9 mouse cellular contexts compared by ENCODE assay signal in genomic region chr11:69096360-69096986, GRCm38 (mm10). TPM values are rescaled to one million over a fixed set of nuclear protein-coding genes. Genes with fewer than 3 reads are reported as not detected.
DNase-seq lines count a peak whose midpoint lies in the region; ATAC-seq and TF ChIP-seq lines count a peak whose summit lies in the region.
"Had no signal": no experiment of that assay in that cellular context is flagged by ENCODE, and none has a peak within 500 bp of the region (broad histone marks: within the 10 kb centered on the region; RNA-seq: fewer than 3 reads in every experiment).

No protein-coding gene starts in this region.

- no peak for TF ChIP-seq CTCF in cerebellum, adult 2 months (IDR thresholded peaks at IDR 0.05; ENCODE audit: borderline replicate concordance, insufficient read depth, low read depth, low read length)
- no peak for TF ChIP-seq CTCF in spleen, adult 2 months (IDR thresholded peaks at IDR 0.05; ENCODE audit: extremely low read depth, insufficient read depth, insufficient read length, insufficient replicate concordance)

- H3K4me1 ChIP-seq in cerebellum, adult 2 months (ENCODE audit: control insufficient read depth, insufficient read depth, low read length), result peaks cover 22% of the 10 kb centered on the region
- H3K4me1 ChIP-seq in spleen, adult 2 months (ENCODE audit: control insufficient read depth, insufficient read depth, insufficient read length), result peaks cover 25% of the 10 kb centered on the region
- H3K4me1 ChIP-seq in limb, embryonic 15.5 days, result peaks cover 58% of the 10 kb centered on the region
- H3K4me1 ChIP-seq in stomach, embryonic 16.5 days (ENCODE audit: control insufficient read depth, insufficient read depth, low read length), result peaks cover 41% of the 10 kb centered on the region

- peak overlapping the region; percentile 90 for H3K4me2 ChIP-seq in limb, embryonic 15.5 days
- peak overlapping the region; percentile 96 for H3K4me2 ChIP-seq in stomach, embryonic 16.5 days (ENCODE audit: low read depth, low read length)

- peak overlapping the region; percentile 61 for H3K9ac ChIP-seq in limb, embryonic 15.5 days
- H3K9ac ChIP-seq in stomach, embryonic 16.5 days (ENCODE audit: low read length), result peak overlapping the region; percentile 76

- TF ChIP-seq POLR2A in cerebellum, adult 2 months (IDR thresholded peaks at IDR 0.05; ENCODE audit: borderline replicate concordance, insufficient read depth, low read length), result no peak
- no peak for TF ChIP-seq POLR2A in spleen, adult 2 months (IDR thresholded peaks at IDR 0.05; ENCODE audit: low read depth, low read length)

- H3K27ac ChIP-seq in cerebellum, adult 2 months (ENCODE audit: insufficient read depth, low read length), result peak overlapping the region; percentile 85
- peak overlapping the region; percentile 90 for H3K27ac ChIP-seq in spleen, adult 2 months (ENCODE audit: insufficient read depth, low read length)
- peak overlapping the region; percentile 96 for H3K27ac ChIP-seq in limb, embryonic 15.5 days
- H3K27ac ChIP-seq in stomach, embryonic 16.5 days (ENCODE audit: low read length), result peak overlapping the region; percentile 96

- H3K27me3 ChIP-seq in cerebellum, adult 2 months (ENCODE audit: control insufficient read depth, insufficient read depth, low read length), result no peaks in the 10 kb centered on the region
- no peaks in the 10 kb centered on the region for H3K27me3 ChIP-seq in spleen, adult 2 months (ENCODE audit: control insufficient read depth, insufficient read depth, low read length)
- no peaks in the 10 kb centered on the region for H3K27me3 ChIP-seq in limb, embryonic 15.5 days
- H3K27me3 ChIP-seq in stomach, embryonic 16.5 days (ENCODE audit: control insufficient read depth, insufficient read depth, low read length), result no peaks in the 10 kb centered on the region

- peaks cover 8% of the 10 kb centered on the region for H3K36me3 ChIP-seq in spleen, adult 2 months (ENCODE audit: control insufficient read depth, insufficient read depth, low read length)
- peaks cover 23% of the 10 kb centered on the region for H3K36me3 ChIP-seq in limb, embryonic 15.5 days
- H3K36me3 ChIP-seq in stomach, embryonic 16.5 days (ENCODE audit: control insufficient read depth, insufficient read depth, low read length), result peaks cover 10% of the 10 kb centered on the region; the same call in 1 of the 2 replicates

- no peaks in the 10 kb centered on the region for H3K9me3 ChIP-seq in limb, embryonic 15.5 days
- H3K9me3 ChIP-seq in stomach, embryonic 16.5 days (replicated peaks; ENCODE audit: control insufficient read depth, low read length), result no peaks in the 10 kb centered on the region

- H3K4me3 ChIP-seq in cerebellum, adult 2 months (replicated peaks; ENCODE audit: insufficient read depth, low read depth, low read length), result peak overlapping the region; percentile 83
- H3K4me3 ChIP-seq in spleen, adult 2 months (ENCODE audit: extremely low read depth, insufficient read depth, insufficient read length), result peak overlapping the region; percentile 27
- peak overlapping the region; percentile 64 for H3K4me3 ChIP-seq in limb, embryonic 15.5 days
- peak overlapping the region; percentile 57 for H3K4me3 ChIP-seq in stomach, embryonic 16.5 days (replicated peaks; ENCODE audit: low read length)

- ATAC-seq in limb, embryonic 15.5 days (ENCODE audit: insufficient number of reproducible peaks, low FRiP score, low TSS enrichment, low read depth), result peak; percentile 0; the same call in 1 of the 2 replicates
- no peak for ATAC-seq in stomach, embryonic 16.5 days (ENCODE audit: insufficient read depth, low FRiP score)
- ATAC-seq in activated CD4-positive, CD25-positive, alpha-beta regulatory T cell, adult 4 months, result no peak

- DNase-seq in cerebellum, adult 2 months, result no peak
- no peak for DNase-seq in cerebellum, postnatal 4 days (ENCODE audit: low spot score in 2 of 2)
- DNase-seq in spleen, adult 2 months (ENCODE audit: low read depth in 1 of 2, low spot score in 2 of 2), result no peak
- DNase-seq in spleen, adult 18-20 months, result no peak
- DNase-seq in adrenal gland, adult 18-20 months (ENCODE audit: low spot score in 2 of 2), result no peak

- 11% methylated on average over 9 of the region's 9 CpGs for WGBS in cerebellum, adult 2 months
- WGBS in spleen, adult 2 months, result 16% methylated on average over 9 of the region's 9 CpGs
- WGBS in limb, embryonic 15.5 days, result 6% methylated on average over 9 of the region's 9 CpGs
- 6% methylated on average over 9 of the region's 9 CpGs for WGBS in stomach, embryonic 16.5 days

RNA-seq across cellular contexts. Expression of gene Per1, which starts 1.5 kb away (rescaled TPM):
- polyA plus RNA-seq in cerebellum, adult 2 months (2012; rRNA removed), result 34.4 and 37.2 TPM in 2 replicates
- polyA plus RNA-seq in spleen, adult 2 months (2012; rRNA removed), result 23.3 and 25.7 TPM in 2 replicates
- polyA plus RNA-seq in limb, embryonic 15.5 days (2015; fragmentation: Nextera tagmentation; extraction: Ambion mirVana), result 24.3 and 28.9 TPM in 2 replicates
- 21.8 and 22.3 TPM in 2 replicates for polyA plus RNA-seq in stomach, embryonic 16.5 days (2015; fragmentation: Nextera tagmentation; extraction: Ambion mirVana)
- polyA plus RNA-seq in activated CD4-positive, CD25-positive, alpha-beta regulatory T cell, adult 4 months (2017; shearing (Covaris generic)), result 1 to 10 TPM; 4.5 to 6.7 TPM
- total RNA-seq in adrenal gland, adult 18-20 months (2021), result 10 to 100 TPM; 66.6 to 77.7 TPM

RNA-seq across cellular contexts. Expression of gene Vamp2, which starts 8.2 kb away (rescaled TPM):
- 672 and 700 TPM in 2 replicates for polyA plus RNA-seq in cerebellum, adult 2 months (2012; rRNA removed)
- 94.2 and 95.7 TPM in 2 replicates for polyA plus RNA-seq in spleen, adult 2 months (2012; rRNA removed)
- polyA plus RNA-seq in limb, embryonic 15.5 days (2015; fragmentation: Nextera tagmentation; extraction: Ambion mirVana), result 95.0 and 103 TPM in 2 replicates
- 79.9 and 88.5 TPM in 2 replicates for polyA plus RNA-seq in stomach, embryonic 16.5 days (2015; fragmentation: Nextera tagmentation; extraction: Ambion mirVana)
- 10 to 100 TPM; 27.6 to 27.9 TPM for polyA plus RNA-seq in activated CD4-positive, CD25-positive, alpha-beta regulatory T cell, adult 4 months (2017; shearing (Covaris generic))
- total RNA-seq in adrenal gland, adult 18-20 months (2021), result 100 to 1,000 TPM; 106 to 137 TPM

RNA-seq across cellular contexts. Expression of gene Hes7, which starts 23.7 kb away (rescaled TPM):
- 0.44 and 0.59 TPM in 2 replicates for polyA plus RNA-seq in cerebellum, adult 2 months (2012; rRNA removed)
- polyA plus RNA-seq in spleen, adult 2 months (2012; rRNA removed), result 0.44 and 0.55 TPM in 2 replicates
- 0.58 and 0.68 TPM in 2 replicates for polyA plus RNA-seq in limb, embryonic 15.5 days (2015; fragmentation: Nextera tagmentation; extraction: Ambion mirVana)
- 0.40 and 0.69 TPM in 2 replicates for polyA plus RNA-seq in stomach, embryonic 16.5 days (2015; fragmentation: Nextera tagmentation; extraction: Ambion mirVana)
- polyA plus RNA-seq in activated CD4-positive, CD25-positive, alpha-beta regulatory T cell, adult 4 months (2017; shearing (Covaris generic)), result not detected
- total RNA-seq in adrenal gland, adult 18-20 months (2021), result under 1 TPM in 1 of 2 experiments, not detected in 1; 0.26 TPM
- total RNA-seq: common myeloid progenitor, adult 5-6 weeks had no signal

RNA-seq across cellular contexts. Expression of gene Tmem107, which starts 25.9 kb away (rescaled TPM):
- polyA plus RNA-seq in cerebellum, adult 2 months (2012; rRNA removed), result 13.4 and 15.8 TPM in 2 replicates
- polyA plus RNA-seq in spleen, adult 2 months (2012; rRNA removed), result 7.0 and 14.6 TPM in 2 replicates
- polyA plus RNA-seq in limb, embryonic 15.5 days (2015; fragmentation: Nextera tagmentation; extraction: Ambion mirVana), result 64.8 and 65.5 TPM in 2 replicates
- 58.2 and 62.1 TPM in 2 replicates for polyA plus RNA-seq in stomach, embryonic 16.5 days (2015; fragmentation: Nextera tagmentation; extraction: Ambion mirVana)
- 1 to 10 TPM; 4.4 to 7.1 TPM for polyA plus RNA-seq in activated CD4-positive, CD25-positive, alpha-beta regulatory T cell, adult 4 months (2017; shearing (Covaris generic))
- 10 to 100 TPM in 1 of 2 experiments, 1 to 10 TPM in 1; 8.1 to 11.9 TPM for total RNA-seq in adrenal gland, adult 18-20 months (2021)

RNA-seq across cellular contexts. Expression of gene 9130213A22Rik, which starts 25.9 kb away (rescaled TPM):
- polyA plus RNA-seq in cerebellum, adult 2 months (2012; rRNA removed), result 1.3 and 1.4 TPM in 2 replicates
- 0.40 and 0.69 TPM in 2 replicates for polyA plus RNA-seq in spleen, adult 2 months (2012; rRNA removed)
- polyA plus RNA-seq in limb, embryonic 15.5 days (2015; fragmentation: Nextera tagmentation; extraction: Ambion mirVana), result 0.40 and 0.49 TPM in 2 replicates
- 0.27 and 0.61 TPM in 2 replicates for polyA plus RNA-seq in stomach, embryonic 16.5 days (2015; fragmentation: Nextera tagmentation; extraction: Ambion mirVana)
- not detected for polyA plus RNA-seq in activated CD4-positive, CD25-positive, alpha-beta regulatory T cell, adult 4 months (2017; shearing (Covaris generic))
- total RNA-seq in adrenal gland, adult 18-20 months (2021), result under 1 TPM; 0.43 to 0.61 TPM
- total RNA-seq: common myeloid progenitor, adult 5-6 weeks had no signal

Comparison
In these comparisons a context has a peak if more than half of its experiments do, and no peak if none do; other contexts are left out.
1. H3K4me3 ChIP-seq: peak in every context shown above with its lines; median percentile 83 in cerebellum, adult 2 months; 64 in limb, embryonic 15.5 days; 57 in stomach, embryonic 16.5 days; 27 in spleen, adult 2 months.